Mouse (Mus musculus) embryonic fibroblast, embryonic 13.5 days (primary cell): ENCODE results near the gene Fam84b.

Experiments used
- CTCF ChIP-seq: IDR thresholded peaks from 2 replicates; pipeline ENCODE4 v1.5.1; 2011; ENCODE audit warnings: mild to moderate bottlenecking, control low read depth, low read length, moderate library complexity, borderline replicate concordance; ENCODE audit not compliant: insufficient read depth
- POLR2A ChIP-seq: IDR thresholded peaks from 2 replicates; pipeline ENCODE4 v1.6.1; 2011; ENCODE audit warnings: low read depth, mild to moderate bottlenecking, control low read depth, low read length, moderate library complexity

GRCm38 (mm10) chr15:60824751-60825227, 28.8 kb downstream of the Fam84b start:
- no peak for TF ChIP-seq CTCF
- peak; percentile 50; the same call in 1 of the 2 replicates for TF ChIP-seq POLR2A
